Mouse (Mus musculus): Measurements from ENCODE around the gene Cbx4. TPM values are rescaled to one million over a fixed set of nuclear protein-coding genes. Genes with fewer than 3 reads are reported as not detected.

The Cbx4 gene
- polyA plus RNA-seq, 1 experiment from 2014 or later: 12.7 TPM

DNA sequence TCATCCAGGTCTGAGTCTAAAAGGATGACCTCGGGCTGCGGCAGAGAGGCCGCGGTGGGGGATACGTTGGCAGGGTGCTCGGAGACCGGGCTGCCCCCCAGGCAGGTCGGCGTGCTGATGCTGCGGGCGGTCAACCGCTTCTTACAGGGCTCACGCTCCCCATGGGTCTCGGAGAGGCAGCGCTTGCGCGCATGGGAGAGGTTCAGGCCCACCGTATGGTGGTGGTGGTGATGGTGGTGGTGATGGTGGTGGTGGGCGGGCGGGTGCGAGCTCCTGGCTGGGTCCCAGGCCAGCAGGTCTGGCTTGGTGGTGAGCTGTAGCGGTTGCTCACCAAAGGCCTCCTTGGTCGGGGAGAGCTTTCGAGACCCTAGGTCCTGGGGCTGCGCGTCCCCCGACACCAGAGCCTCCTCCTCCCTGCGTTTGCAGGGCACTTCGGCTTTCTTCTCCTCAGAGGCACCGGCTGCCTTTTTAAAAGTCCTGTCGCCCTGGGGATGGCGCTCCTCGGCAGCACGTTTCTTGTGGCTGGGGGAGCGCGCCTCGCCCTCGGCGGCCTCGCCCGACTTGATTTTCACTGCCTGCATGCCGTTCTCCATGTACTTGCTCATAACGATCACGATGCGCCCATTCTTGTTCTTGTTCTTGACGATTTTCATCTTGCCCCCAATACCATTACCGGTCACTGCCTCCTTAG, 4.7 kb downstream of the Cbx4 start:
- H3K27me3 ChIP-seq: peaks cover 48% of the 10 kb centered on the region
- peaks cover 74% of the 10 kb centered on the region for H3K4me1 ChIP-seq
- H3K4me2 ChIP-seq: peak overlapping the region; percentile 35
- peak overlapping the region; percentile 22 for H3K4me3 ChIP-seq (replicated peaks)
- WGBS: 12% methylated on average over 42 of the region's 47 CpGs
- peak overlapping the region; percentile 21; the same call in 1 of the 2 replicates for H3K9ac ChIP-seq
- no peaks in the 10 kb centered on the region for H3K9me3 ChIP-seq
- peaks cover 23% of the 10 kb centered on the region for H3K36me3 ChIP-seq (replicated peaks)
- H3K27ac ChIP-seq: no peak overlapping the region
- no peak for ATAC-seq (ENCODE audit: low FRiP score)

GRCm38 (mm10) chr11:119080461-119081147, 5.4 kb downstream of the Cbx4 start:
- H3K9ac ChIP-seq: no peak overlapping the region
- H3K27ac ChIP-seq: no peak overlapping the region
- H3K9me3 ChIP-seq: no peaks in the 10 kb centered on the region
- H3K4me1 ChIP-seq: peaks cover 74% of the 10 kb centered on the region
- WGBS: 22% methylated on average over 33 of the region's 33 CpGs
- peak overlapping the region; percentile 35 for H3K4me2 ChIP-seq
- peak overlapping the region; percentile 22 for H3K4me3 ChIP-seq (replicated peaks)
- peaks cover 50% of the 10 kb centered on the region for H3K27me3 ChIP-seq
- ATAC-seq (ENCODE audit: low FRiP score): no peak
- peaks cover 23% of the 10 kb centered on the region for H3K36me3 ChIP-seq (replicated peaks)

GRCm38 (mm10) chr11:119079445-119079837, 6.6 kb downstream of the Cbx4 start:
- peaks cover 69% of the 10 kb centered on the region for H3K4me1 ChIP-seq
- peaks cover 23% of the 10 kb centered on the region for H3K36me3 ChIP-seq (replicated peaks)
- WGBS: 22% methylated on average over 7 of the region's 7 CpGs
- H3K4me2 ChIP-seq: peak overlapping the region; percentile 39
- ATAC-seq (ENCODE audit: low FRiP score): 0 out of 2 replicates have a peak, but pooled peaks have one; percentile 5
- H3K27ac ChIP-seq: peak overlapping the region; percentile 89
- peak overlapping the region; percentile 11; the same call in 1 of the 2 replicates for H3K4me3 ChIP-seq (replicated peaks)
- H3K27me3 ChIP-seq: peaks cover 58% of the 10 kb centered on the region
- H3K9me3 ChIP-seq: no peaks in the 10 kb centered on the region
- H3K9ac ChIP-seq: peak overlapping the region; percentile 33

DNA sequence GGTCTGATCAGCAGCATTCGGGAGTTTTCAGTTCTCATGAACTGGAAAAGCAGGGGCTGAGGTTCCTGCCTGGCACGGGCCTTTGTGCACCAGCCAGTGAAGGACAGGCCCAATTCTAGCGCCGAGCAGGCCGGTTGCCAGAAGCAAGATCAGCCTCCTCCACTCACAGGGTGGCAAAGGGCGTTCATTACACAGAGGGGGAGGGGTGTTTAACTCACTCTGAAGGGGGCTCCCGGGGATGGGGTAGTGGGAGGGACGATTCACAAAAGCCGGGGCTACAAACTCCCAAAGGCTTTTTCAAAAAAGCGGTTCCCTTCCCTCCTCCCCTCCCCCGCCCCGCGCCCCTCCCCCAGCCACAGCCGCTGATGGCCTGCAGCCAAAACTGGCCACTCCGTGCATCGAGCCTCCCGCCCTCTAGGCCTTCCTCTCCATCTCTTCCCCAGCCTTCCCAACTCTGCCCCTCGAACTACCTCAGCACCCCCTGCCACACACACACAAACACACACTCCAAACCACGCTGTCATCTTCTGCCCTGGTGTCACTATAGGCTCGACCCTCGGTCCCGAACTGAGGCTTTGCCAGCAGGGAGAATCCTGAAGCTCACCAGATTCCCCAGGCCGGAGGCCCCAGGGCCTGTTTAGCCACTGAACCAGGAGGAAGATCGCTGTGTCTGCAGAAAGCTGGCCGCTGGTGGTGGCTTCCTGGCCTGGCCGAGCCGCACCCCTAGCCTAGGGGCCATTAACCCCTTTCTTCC, 7.2 kb downstream of the Cbx4 start:
- WGBS: under 1% methylated on average over 25 of the region's 27 CpGs
- H3K4me2 ChIP-seq: peak overlapping the region; percentile 39
- H3K27ac ChIP-seq: peak overlapping the region; percentile 89
- ATAC-seq (ENCODE audit: low FRiP score): peak; percentile 89
- H3K9ac ChIP-seq: peak overlapping the region; percentile 33
- H3K27me3 ChIP-seq: peaks cover 61% of the 10 kb centered on the region
- peaks cover 63% of the 10 kb centered on the region for H3K4me1 ChIP-seq
- no peaks in the 10 kb centered on the region for H3K9me3 ChIP-seq
- H3K36me3 ChIP-seq (replicated peaks): peaks cover 23% of the 10 kb centered on the region
- peak overlapping the region; percentile 11 for H3K4me3 ChIP-seq (replicated peaks)

- no peak for ATAC-seq (ENCODE audit: low FRiP score)
Observed at GRCm38 (mm10) chr11:119077755-119078154, 8.3 kb downstream of the Cbx4 start.

GRCm38 (mm10) chr11:119075805-119076204, 10.2 kb downstream of the Cbx4 start:
- no peak overlapping the region for H3K9ac ChIP-seq
- no peak overlapping the region for H3K4me2 ChIP-seq
- no peaks in the 10 kb centered on the region for H3K9me3 ChIP-seq
- H3K36me3 ChIP-seq (replicated peaks): peaks cover 6% of the 10 kb centered on the region
- H3K27me3 ChIP-seq: peaks cover 47% of the 10 kb centered on the region
- no peak overlapping the region for H3K4me3 ChIP-seq (replicated peaks)
- H3K27ac ChIP-seq: no peak overlapping the region
- 89% methylated on average over 5 of the region's 5 CpGs for WGBS
- ATAC-seq (ENCODE audit: low FRiP score): no peak
- peaks cover 32% of the 10 kb centered on the region for H3K4me1 ChIP-seq

More at GRCm38 (mm10) chr11:119077755-119078154, 8.3 kb downstream of the Cbx4 start:
- Histone ChIP-seq H3K4me3 (replicated peaks) (no peak overlapping the region), H3K36me3 (replicated peaks) (peaks cover 23% of the 10 kb centered on the region), H3K4me1 (peaks cover 52% of the 10 kb centered on the region), H3K27me3 (peaks cover 55% of the 10 kb centered on the region), H3K9ac (0 out of 2 replicates have a peak overlapping the region, but pooled peaks have one; percentile 13), H3K9me3 (no peaks in the 10 kb centered on the region), H3K27ac (peak overlapping the region; percentile 89), H3K4me2 (peak overlapping the region; percentile 39)
- WGBS: 76% methylated on average over 4 of the region's 4 CpGs

DNA sequence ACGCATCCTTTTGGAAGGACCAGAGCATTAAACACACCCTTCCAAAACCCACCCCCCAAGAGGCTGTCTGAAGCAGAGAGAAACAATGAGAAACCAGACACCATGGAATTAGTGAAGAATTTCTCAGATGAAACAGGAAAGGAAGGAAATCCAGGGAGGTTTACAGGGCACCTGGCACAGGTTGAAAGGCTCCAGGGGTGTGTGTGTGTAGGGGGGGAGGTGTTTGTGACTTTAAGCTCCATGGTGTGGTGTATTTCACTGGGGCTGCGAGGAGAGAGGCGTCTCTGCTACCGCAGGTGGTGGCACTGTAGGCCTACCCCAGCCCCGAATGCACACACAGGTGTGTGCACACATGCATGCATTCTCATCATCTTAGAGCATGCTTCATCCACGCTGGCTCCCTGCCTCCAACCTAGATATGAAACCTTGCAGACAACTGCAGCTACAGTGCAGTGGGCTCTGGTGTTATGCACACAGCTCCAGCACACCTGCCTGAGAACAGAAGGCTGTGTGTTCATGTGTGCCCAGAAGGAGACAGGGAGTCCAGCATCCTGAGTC, 12.1 kb downstream of the Cbx4 start:
- Histone ChIP-seq H3K9ac (no peak overlapping the region), H3K27ac (no peak overlapping the region), H3K36me3 (replicated peaks) (0 out of 2 replicates have a peak, but pooled peaks cover 3% of the 10 kb centered on the region), H3K9me3 (no peaks in the 10 kb centered on the region), H3K4me2 (no peak overlapping the region), H3K27me3 (peaks cover 32% of the 10 kb centered on the region), H3K4me3 (replicated peaks) (no peak overlapping the region), H3K4me1 (peaks cover 15% of the 10 kb centered on the region)
- WGBS: 73% methylated on average over 6 of the region's 6 CpGs
- no peak for ATAC-seq (ENCODE audit: low FRiP score)

- Histone ChIP-seq H3K27me3 (peaks cover 32% of the 10 kb centered on the region), H3K4me3 (replicated peaks) (no peak overlapping the region), H3K9me3 (no peaks in the 10 kb centered on the region), H3K4me1 (peaks cover 5% of the 10 kb centered on the region), H3K9ac (no peak overlapping the region), H3K36me3 (replicated peaks) (0 out of 2 replicates have a peak, but pooled peaks cover 3% of the 10 kb centered on the region), H3K4me2 (no peak overlapping the region), H3K27ac (no peak overlapping the region)
- no peak for ATAC-seq (ENCODE audit: low FRiP score)
- WGBS: 66% methylated on average over 6 of the region's 6 CpGs
Observed at GRCm38 (mm10) chr11:119072986-119073385, 13.0 kb downstream of the Cbx4 start.

GRCm38 (mm10) chr11:119072239-119072638, 13.8 kb downstream of the Cbx4 start:
- no peak for ATAC-seq (ENCODE audit: low FRiP score)
- Histone ChIP-seq H3K27me3 (peaks cover 32% of the 10 kb centered on the region), H3K27ac (no peak overlapping the region), H3K4me3 (replicated peaks) (no peak overlapping the region), H3K36me3 (replicated peaks) (no peaks in the 10 kb centered on the region), H3K4me1 (peaks cover under 1% of the 10 kb centered on the region; the same call in 1 of the 2 replicates), H3K9ac (no peak overlapping the region), H3K4me2 (no peak overlapping the region), H3K9me3 (no peaks in the 10 kb centered on the region)
- 93% methylated on average over 7 of the region's 7 CpGs for WGBS

DNA sequence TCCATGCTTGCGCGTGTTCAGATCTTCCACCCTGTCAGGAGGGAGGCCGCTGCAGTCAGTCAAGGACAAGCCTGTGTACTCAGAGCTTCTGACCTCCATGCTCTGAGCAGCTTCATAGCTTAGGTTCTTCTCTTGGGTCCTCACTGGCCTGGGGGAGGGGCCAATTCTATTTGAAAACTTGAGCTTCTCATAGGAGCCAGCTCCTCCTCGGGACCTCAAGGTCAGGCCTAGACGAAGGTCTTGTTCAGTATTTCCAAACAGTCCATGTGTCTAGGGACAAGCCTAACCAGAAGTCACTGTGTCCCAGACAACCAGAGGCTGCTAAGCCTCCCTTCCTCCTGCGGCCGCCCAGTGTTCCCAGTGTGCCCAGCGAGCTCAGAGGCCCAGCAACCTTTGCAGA, 19.2 kb downstream of the Cbx4 start:
- H3K9ac ChIP-seq: no peak overlapping the region
- no peak overlapping the region for H3K4me3 ChIP-seq (replicated peaks)
- ATAC-seq (ENCODE audit: low FRiP score): no peak
- H3K27ac ChIP-seq: no peak overlapping the region
- H3K27me3 ChIP-seq: peaks cover 44% of the 10 kb centered on the region
- 80% methylated on average over 8 of the region's 8 CpGs for WGBS
- H3K4me1 ChIP-seq: 0 out of 2 replicates have a peak, but pooled peaks cover 3% of the 10 kb centered on the region
- no peaks in the 10 kb centered on the region for H3K36me3 ChIP-seq (replicated peaks)
- no peaks in the 10 kb centered on the region for H3K9me3 ChIP-seq
- no peak overlapping the region for H3K4me2 ChIP-seq

DNA sequence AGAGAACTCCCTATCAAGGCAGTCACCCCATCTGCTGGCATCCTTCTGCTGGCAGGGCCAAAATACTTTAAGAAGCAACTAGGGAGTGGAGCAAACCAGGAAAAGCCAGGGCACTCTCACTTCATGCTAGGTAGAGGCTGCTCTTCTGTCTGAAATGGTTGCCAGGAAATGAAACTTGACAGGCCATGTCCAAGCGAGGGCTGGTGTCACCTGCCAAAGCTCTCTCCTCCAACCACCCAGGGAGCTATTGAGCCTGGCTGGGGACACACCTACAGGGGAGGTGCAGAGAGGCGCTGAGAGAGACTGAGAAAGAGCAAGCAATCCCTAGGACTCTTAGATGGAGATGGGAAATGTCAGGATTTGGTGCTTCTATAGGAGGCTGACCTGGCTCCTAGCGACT, 26.8 kb downstream of the Cbx4 start:
- Histone ChIP-seq H3K9ac (no peak overlapping the region), H3K9me3 (no peaks in the 10 kb centered on the region), H3K36me3 (replicated peaks) (no peaks in the 10 kb centered on the region), H3K27me3 (peaks cover 82% of the 10 kb centered on the region), H3K4me3 (replicated peaks) (no peak overlapping the region), H3K4me2 (no peak overlapping the region), H3K4me1 (peaks cover 38% of the 10 kb centered on the region), H3K27ac (no peak overlapping the region)
- ATAC-seq (ENCODE audit: low FRiP score): no peak
- 6% methylated on average over 3 of the region's 3 CpGs for WGBS
